Mouse (Mus musculus) 3134 (cell line): ENCODE measurements at regions not wholly inside any gene's neighbourhood (a gene's known extent, or its start where the extent isn't known, plus 50 kb on each side); places are given as distances from the start of the nearest gene placed in this dataset.

Source experiments
- DNase-seq: peaks from one replicate; pipeline ENCODE4 v3.0.0-alpha.2; 2011; ENCODE audit warnings: low spot score; ENCODE audit not compliant: insufficient read length; ENCODE audit errors: extremely low read depth

- DNase-seq, result no peak
These were observed 100.0 kb upstream of the Thbs1 start for GRCm38 (mm10) chr2:118011679-118012078.

GRCm38 (mm10) chr2:118012211-118012610 is 99.5 kb upstream of the Thbs1 start:
- DNase-seq, result peak; percentile 12

DNA sequence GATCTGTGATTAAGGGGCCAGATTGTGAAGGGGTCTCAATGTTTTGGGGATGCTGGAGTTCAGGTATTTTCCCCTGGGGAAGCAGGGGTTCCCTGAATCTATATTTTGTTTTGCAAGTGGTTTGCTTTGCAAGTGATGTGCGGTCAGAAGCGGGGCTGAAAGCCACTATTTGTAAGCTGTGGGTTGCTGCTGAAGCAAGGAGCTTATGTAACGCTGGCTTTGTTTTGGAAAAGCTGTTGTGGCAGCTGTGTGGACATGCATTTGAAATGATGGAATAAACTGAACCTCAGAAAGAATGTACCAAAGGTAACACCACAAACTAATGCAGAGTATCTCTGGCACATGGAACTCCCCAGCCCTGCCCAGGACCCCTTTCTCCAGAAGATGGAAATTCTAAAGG is 98.5 kb upstream of the Thbs1 start:
- DNase-seq, result no peak

DNA sequence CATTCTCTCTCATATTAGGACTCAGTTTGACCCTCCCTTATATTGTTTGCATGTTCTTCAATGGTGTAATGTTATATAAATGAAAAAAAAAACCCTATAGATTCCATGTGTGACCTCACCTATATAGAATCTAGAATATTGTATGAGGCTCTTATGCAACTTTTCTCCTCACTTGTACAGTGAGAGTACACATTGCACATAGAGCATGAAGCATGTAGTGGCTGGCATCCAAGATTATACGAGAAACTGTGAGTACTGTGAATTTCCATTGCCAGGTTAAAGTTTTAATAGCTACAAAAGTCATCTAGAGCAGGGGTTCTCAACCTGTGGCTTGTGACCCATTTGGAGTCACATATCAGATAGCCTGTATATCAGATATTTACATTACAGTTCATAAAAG is 96.5 kb upstream of the Thbs1 start:
- no peak for DNase-seq

GRCm38 (mm10) chr2:118025829-118026735 is 85.6 kb upstream of the Thbs1 start:
- DNase-seq, result no peak

- no peak for DNase-seq
These were observed 82.8 kb upstream of the Thbs1 start for GRCm38 (mm10) chr2:118028881-118029280.

DNA sequence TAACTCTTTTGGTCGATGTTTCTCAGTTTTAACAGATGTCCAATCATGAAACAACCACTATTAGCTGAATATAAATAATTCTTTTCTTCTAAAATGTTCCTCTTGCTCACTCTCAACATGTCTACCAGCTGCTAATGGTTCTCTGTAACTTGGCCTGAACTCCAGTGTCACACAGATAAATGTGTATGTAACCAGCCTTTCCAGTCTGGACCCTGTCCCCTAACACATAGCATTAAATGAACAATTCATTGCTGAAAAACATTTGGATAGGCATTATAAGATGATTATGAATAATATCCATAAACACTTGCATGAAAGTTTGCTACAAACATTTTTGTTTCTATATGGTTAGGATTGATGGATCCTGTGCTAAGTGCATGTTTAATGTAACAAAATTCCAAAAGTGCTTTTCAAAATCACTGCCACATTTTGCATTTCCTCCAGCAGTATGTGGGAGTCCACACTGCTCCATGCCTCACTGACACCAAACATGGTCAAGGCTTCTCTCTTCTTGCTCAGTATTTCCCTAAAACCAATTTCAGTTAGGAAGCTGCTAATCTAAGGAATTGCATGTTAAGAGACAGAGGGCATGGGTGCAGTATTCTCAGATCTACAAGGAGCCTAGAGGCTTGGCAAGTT is 82.1 kb upstream of the Thbs1 start:
- no peak for DNase-seq

DNA sequence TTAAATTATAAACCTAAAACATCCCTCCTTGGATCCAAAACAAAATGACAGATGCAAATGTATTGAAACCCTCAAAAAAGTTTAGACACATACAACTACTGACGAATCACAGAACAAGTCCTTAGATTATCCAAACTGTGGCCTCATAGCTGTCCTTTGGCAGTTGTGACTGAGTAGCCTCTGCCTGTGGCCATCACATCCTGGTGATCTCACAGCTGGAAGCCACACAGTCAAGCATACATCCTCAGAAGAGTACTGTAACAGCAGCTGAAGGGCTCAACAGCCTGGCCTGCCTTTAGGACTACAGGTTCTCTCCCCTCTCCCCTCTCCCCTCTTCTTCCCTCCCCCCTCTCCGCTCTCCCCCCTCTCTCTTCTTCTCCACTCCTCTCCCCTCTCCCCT is 80.0 kb upstream of the Thbs1 start:
- DNase-seq, result no peak

DNA sequence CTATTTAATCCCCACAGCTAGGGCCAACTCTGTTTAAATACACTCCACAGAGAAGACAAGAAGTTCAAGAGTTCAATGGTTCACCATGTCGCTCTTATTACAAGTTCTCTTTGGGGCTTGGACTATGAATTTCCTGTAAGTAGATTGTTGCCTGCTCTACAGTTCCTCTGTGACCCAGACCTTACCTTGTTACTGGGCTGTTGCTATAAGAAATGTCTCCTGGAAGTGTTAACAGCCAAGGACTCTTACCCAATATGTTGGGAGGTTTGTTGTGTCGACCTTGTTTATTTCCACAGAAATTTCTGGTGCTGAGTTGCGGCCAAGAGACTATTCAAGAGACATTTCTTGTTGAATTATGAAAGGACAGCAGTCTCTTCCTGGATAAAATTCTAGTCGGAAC is 78.3 kb upstream of the Thbs1 start:
- no peak for DNase-seq

GRCm38 (mm10) chr2:118034026-118034425 is 77.7 kb upstream of the Thbs1 start:
- no peak for DNase-seq

- no peak for DNase-seq
These were observed 76.3 kb upstream of the Thbs1 start for GRCm38 (mm10) chr2:118035333-118035732.

DNA sequence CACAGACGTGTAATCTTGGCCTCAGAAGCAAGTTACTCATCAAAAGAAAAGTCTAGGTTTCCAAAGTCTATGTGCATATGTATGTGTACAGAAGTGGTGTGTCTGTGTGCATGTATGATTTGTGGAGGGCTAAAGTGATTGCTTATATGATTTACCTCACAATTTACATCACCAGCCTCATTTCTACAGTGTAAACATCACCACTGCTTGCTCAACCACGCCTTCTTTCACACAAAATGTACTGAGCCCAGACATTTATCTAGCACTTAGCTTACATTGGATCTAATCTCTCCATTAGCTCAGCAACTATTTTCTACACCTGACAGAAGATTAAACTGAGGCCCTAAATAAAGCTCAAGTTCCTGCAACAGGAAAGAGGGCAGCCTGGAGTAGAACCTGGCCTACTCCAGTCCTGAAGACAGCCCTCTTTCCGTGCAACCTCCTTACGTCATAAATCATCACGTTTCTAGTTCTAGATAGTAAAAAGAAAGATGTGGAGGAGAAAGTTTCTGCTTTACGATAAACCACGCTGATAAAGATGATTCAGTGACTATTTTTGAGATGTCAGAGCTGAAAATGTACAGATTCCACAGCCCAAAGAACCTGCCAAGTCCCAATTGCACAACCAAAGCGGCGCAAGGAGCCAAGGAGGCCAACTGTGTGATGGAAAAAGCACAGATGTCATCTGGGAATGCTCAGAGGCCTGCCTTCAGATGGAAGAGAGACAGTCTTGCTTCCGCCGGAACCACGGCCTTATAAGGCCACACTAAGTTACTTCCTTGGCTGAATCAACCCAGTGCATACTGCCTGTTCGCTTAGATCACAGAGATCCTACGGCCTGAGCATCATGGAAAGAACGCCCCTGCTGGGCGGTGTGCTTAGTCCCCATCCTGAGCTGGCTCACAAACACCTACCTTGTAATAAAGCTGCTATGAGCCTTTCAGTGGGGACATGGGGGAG is 72.5 kb upstream of the Thbs1 start:
- DNase-seq, result no peak

DNA sequence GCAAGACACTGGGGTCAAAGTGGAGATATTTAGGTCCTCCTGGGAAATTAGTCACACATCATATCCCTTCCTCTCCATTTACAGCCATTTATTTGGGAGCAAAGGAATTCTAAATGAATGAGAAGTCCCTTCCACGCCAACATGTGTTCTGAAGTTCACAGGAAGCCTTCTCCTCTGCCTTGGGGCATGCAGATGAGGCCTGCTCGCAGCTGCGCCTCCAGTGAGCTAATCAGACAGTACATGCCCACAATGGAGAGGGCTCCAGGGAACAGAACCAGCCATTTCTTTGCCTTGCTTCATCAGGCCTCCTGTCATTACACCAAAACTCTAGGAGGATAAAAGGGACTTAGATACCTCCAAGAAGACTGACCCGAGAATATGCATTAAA is 71.9 kb upstream of the Thbs1 start:
- DNase-seq, result no peak

GRCm38 (mm10) chr2:118042380-118043055 is 69.2 kb upstream of the Thbs1 start:
- no peak for DNase-seq

DNA sequence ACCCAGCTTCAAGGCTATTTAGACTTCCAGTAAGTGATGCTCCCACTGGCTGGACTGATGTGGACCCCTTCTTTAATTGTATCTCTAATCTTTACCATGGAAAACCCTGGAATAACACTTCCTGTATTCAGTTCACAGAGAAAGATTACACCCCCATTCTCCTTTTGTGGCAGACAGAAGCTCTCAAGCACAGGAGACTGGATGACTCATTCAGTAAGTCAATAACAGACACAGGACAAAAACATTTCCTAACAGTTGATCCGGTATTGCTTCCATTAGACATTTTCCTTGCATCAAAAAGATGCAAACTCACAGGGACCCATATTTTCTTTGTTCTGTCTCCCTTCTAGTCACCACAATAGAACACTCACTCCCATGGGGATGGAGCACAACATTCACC is 67.0 kb upstream of the Thbs1 start:
- no peak for DNase-seq

DNA sequence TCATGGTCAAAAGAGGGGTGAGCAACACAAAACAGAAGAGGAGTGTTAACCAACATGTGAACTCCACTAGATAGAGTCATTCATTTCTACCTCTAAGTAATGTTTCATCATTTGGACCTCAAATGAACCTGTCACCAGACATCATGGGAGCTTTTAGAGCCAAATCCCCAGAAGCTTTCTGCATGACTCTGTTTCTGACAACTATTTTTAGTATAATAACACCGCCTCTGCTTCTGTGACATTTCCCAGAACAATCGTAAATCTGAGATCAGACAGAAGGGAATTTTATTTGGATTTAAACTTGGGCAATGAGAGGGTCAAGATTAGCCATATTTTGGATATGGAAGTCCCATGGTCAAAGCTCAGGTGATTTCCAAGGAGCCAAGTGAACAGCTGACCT is 61.4 kb upstream of the Thbs1 start:
- DNase-seq, result no peak

DNA sequence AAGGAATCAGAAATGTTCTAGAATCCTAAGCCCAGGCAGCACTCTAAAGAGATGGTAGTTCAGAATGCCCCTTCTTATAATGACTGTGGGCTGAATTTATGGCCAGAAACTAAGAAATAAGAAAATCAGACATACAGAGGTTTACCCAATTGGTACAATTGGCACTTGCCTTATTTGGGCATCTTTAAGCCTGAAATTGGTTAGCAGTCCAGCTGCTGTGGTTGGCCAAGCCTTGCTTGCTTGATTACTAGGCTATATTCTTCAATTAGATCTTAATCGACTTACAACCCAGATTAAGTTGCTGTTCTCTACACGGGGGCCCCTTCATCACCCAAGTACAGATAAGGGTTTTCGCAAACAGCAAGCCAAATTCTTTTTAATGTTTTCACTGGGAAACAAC is 60.1 kb upstream of the Thbs1 start:
- DNase-seq, result no peak

GRCm38 (mm10) chr2:118053512-118053911 is 58.2 kb upstream of the Thbs1 start:
- no peak for DNase-seq

DNA sequence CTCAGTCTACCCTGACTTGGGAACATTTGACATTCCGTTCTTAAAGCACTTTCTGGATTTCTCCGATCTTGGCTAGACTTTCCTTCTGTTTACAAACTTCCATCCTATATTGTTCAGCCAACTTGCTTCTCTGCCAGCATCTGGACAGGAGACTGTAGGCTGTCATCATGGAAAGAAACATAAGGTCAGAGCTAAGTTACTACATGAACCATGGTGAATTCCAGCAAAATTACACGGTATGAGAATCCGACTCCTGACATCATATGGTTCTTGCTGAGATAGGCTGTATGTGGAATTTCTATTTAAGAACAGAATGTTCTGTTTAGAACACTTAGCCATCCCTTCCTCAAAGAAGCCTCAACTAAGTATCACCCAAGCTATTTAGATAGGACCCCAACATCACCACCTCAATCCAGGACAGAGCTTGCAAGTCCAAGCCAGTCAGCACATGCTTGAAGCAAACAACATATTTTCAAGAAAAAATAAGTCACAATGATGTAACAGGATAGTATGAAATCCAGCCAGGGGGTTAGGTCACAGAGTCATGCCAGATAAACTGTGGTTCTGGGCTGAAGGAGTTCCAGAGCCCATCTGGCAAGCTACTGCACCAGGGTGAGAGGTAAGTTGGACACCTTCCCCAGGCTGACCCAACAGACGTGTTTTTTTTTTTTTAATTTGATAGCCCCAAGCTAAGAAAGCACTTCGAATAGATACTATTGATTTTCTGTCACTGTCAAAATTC is 52.9 kb upstream of the Thbs1 start:
- DNase-seq, result no peak

GRCm38 (mm10) chr2:118061291-118061690 is 50.4 kb upstream of the Thbs1 start:
- no peak for DNase-seq
